Mouse (Mus musculus): ENCODE results near the gene Adrm1. TPM values are rescaled to one million over a fixed set of nuclear protein-coding genes. Genes with fewer than 3 reads are reported as not detected.

The Adrm1 gene
- polyA plus RNA-seq, 1 experiment from 2014 or later = 150 TPM

DNA sequence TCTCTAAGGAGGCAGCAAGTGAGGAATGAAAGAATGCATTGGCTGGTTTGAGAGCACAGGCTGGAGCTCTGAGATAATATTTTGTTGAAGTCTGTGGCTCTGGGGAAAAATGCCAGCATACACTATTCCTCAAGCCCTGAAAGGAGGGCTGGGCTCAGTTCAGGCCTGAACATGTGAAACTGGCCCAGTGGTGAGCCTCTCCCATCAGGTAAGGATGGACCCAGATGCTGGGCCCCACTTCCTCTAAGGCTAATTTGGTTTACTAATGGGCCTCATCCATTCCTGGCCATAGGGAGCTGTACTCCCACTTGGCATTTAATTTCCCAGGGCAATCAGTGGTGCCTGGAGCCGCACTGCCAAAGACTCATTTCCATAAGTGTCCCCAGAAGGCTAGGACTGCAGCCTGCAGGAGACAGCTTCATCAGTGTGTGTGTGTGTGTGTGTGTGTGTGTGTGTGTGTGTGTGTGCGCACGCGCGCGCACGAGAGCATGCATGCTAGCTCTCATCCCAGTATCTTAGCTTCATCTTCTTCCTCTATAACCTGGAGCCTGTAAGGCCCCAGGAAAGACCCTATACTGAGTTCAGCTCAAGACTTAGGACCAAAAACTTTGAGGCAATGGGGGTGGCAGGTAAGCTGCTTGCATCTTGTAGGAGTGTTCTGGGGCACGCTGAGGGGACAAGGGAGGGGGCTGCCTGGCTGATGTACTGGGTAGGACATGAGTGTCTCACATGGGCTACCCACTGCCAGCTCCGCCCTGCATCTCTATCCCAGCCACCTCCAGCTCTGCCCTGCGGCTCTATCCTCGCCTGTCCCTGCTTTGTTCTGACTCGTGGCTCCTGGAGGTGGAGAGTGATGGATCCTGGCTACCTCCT, 34.0 kb downstream of the Adrm1 start:
- no peak for ATAC-seq (ENCODE audit: extremely low read depth, insufficient number of reproducible peaks, low FRiP score, low TSS enrichment)

DNA sequence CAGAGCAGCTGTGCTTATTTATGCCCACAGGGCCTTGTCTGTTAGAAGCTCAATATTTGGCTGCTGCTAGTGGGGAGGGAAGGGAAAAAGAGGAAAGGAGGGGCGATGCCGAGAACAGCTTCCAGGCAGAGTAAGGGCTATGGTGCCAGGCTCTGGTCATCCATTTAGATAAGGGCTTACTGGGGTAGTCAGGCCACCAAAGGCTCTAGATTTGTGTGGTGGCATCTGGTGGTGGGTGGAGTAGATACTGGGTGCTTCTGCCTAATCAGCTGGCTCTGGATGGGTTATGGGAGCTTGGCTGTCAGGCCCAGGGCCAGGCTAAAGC, 34.6 kb downstream of the Adrm1 start:
- H3K27ac ChIP-seq (replicated peaks) = no peak overlapping the region
- peaks cover 33% of the 10 kb centered on the region for H3K36me3 ChIP-seq
- 82% methylated on average over 2 of the region's 2 CpGs for WGBS
- H3K4me3 ChIP-seq = no peak overlapping the region
- no peaks in the 10 kb centered on the region for H3K9me3 ChIP-seq
- H3K27me3 ChIP-seq (replicated peaks) = no peaks in the 10 kb centered on the region
- H3K4me1 ChIP-seq = peaks cover 14% of the 10 kb centered on the region; the same call in 1 of the 2 replicates
- no peak overlapping the region for H3K9ac ChIP-seq
- ATAC-seq (ENCODE audit: extremely low read depth, insufficient number of reproducible peaks, low FRiP score, low TSS enrichment) = no peak
- H3K4me2 ChIP-seq = no peak overlapping the region

More for the DNA sequence above, 34.0 kb downstream of the Adrm1 start:
- peaks cover 36% of the 10 kb centered on the region for H3K36me3 ChIP-seq
- H3K27me3 ChIP-seq (replicated peaks) = no peaks in the 10 kb centered on the region
- H3K4me2 ChIP-seq = no peak overlapping the region
- peaks cover 14% of the 10 kb centered on the region; the same call in 1 of the 2 replicates for H3K4me1 ChIP-seq
- H3K4me3 ChIP-seq = no peak overlapping the region
- H3K9me3 ChIP-seq = no peaks in the 10 kb centered on the region
- WGBS = 79% methylated on average over 12 of the region's 12 CpGs
- no peak overlapping the region for H3K9ac ChIP-seq
- H3K27ac ChIP-seq (replicated peaks) = no peak overlapping the region

DNA sequence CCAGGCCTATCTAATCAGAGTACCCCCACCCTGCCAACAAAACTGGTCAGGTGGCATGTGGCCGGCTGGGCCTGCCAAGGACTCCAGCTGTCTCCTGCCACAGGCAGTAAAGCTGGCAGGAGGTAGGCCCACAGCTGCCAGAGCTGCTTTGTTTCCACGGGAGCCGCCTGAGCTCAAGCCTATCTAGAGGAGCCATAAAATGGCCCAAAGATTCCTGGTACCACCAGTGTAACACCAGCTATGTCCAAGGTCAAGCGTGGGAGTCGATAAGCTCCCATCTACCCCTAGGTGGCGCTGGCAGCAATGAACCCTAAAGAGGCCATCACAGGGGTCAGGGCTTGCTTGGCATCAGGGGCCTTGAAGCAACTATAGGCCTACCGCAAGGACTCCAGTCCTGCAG, 36.6 kb downstream of the Adrm1 start:
- peaks cover 3% of the 10 kb centered on the region for H3K9me3 ChIP-seq
- no peak overlapping the region for H3K4me3 ChIP-seq
- no peak for ATAC-seq (ENCODE audit: extremely low read depth, insufficient number of reproducible peaks, low FRiP score, low TSS enrichment)
- no peak overlapping the region for H3K4me2 ChIP-seq
- 0 out of 2 replicates have a peak overlapping the region, but pooled peaks have one; percentile 14 for H3K9ac ChIP-seq
- H3K36me3 ChIP-seq = peaks cover 22% of the 10 kb centered on the region
- H3K27ac ChIP-seq (replicated peaks) = peak overlapping the region; percentile 37; the same call in 1 of the 2 replicates
- WGBS = 59% methylated on average over 7 of the region's 7 CpGs
- no peaks in the 10 kb centered on the region for H3K27me3 ChIP-seq (replicated peaks)
- peaks cover 14% of the 10 kb centered on the region; the same call in 1 of the 2 replicates for H3K4me1 ChIP-seq

DNA sequence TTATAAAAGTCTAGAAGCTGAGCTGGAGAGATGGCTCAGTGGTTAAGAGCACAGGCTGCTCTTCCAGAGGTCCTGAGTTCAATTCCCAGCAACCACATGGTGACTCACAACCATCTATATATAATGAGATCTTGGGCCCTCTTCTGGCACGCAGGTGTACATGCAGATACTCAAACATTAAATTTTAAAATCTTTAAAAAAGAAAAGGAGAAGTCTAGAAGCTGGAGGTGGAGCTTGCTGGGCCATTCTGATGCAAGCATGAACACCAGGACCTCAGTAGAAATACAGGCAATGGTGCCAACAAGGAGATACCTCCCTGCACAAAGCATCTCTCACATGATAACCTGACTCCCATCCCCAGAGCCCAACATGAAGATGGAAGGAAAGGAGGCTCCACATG, 37.7 kb downstream of the Adrm1 start:
- no peak overlapping the region for H3K9ac ChIP-seq
- no peak overlapping the region for H3K4me3 ChIP-seq
- H3K27me3 ChIP-seq (replicated peaks) = no peaks in the 10 kb centered on the region
- no peak overlapping the region for H3K4me2 ChIP-seq
- H3K27ac ChIP-seq (replicated peaks) = no peak overlapping the region
- peaks cover 25% of the 10 kb centered on the region for H3K36me3 ChIP-seq
- H3K4me1 ChIP-seq = peaks cover 14% of the 10 kb centered on the region; the same call in 1 of the 2 replicates
- no peak for ATAC-seq (ENCODE audit: extremely low read depth, insufficient number of reproducible peaks, low FRiP score, low TSS enrichment)
- WGBS = 67% methylated on average over 1 of the region's 1 CpGs
- H3K9me3 ChIP-seq = peaks cover 3% of the 10 kb centered on the region

DNA sequence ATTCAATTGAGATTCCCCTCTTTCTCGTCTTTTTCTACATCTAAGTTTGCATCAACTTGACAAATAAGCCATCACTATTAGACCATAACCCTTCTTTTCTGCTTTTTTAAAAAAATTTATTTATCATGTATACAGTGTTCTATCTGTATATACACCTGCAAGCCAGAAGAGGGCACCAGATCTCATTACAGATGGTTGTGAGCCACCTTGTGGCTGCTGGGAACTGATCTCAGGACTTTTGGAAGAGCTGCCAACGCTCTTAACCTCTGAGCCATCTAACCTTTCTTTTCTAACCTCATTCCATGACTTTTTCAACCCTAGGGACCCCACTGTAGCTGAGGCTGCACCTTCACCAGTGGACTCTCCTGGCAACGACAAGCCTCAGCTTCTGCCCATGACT, 41.0 kb downstream of the Adrm1 start:
- WGBS = 85% methylated on average over 3 of the region's 3 CpGs
- ATAC-seq (ENCODE audit: extremely low read depth, insufficient number of reproducible peaks, low FRiP score, low TSS enrichment) = no peak
- no peak overlapping the region for H3K27ac ChIP-seq (replicated peaks)

DNA sequence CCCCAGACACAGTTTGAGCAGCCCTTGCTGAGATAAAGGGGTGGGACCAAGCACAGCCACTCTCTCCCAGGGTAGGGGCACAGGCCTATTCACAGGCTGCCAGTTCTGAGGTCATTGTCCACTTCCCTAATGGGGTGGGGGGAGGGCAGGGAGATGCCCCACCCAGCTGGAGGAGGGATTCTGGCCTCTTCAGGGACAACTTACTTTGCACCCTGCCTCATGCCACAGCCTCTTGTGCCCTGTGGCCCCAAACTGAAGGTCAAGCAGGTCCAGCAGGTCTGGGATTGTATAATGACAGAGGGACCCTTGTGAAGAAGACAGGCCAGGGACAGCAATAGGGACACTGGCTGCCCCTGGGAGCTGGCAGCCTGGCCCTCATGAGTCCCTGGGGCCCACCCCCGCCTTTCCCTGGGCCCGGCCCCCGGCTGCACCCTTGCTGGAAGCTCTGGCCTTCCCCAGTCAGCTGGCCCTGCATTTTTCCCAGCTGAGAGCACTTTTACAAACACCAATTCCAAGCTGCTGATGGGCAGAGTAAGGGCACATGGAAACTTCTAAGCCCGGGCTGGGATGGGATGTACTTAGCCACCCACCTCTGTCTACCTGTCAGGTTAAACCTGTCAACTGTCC, 43.2 kb downstream of the Adrm1 start:
- H3K4me3 ChIP-seq = no peak overlapping the region
- 37% methylated on average over 4 of the region's 4 CpGs for WGBS
- H3K27me3 ChIP-seq (replicated peaks) = no peaks in the 10 kb centered on the region
- 0 out of 2 replicates have a peak overlapping the region, but pooled peaks have one; percentile 57 for H3K9ac ChIP-seq
- peaks cover 3% of the 10 kb centered on the region for H3K9me3 ChIP-seq
- H3K4me1 ChIP-seq = peaks cover 52% of the 10 kb centered on the region
- peak overlapping the region; percentile 29; the same call in 1 of the 2 replicates for H3K4me2 ChIP-seq
- ATAC-seq (ENCODE audit: extremely low read depth, insufficient number of reproducible peaks, low FRiP score, low TSS enrichment) = no peak
- peak overlapping the region; percentile 79 for H3K27ac ChIP-seq (replicated peaks)
- peaks cover 7% of the 10 kb centered on the region for H3K36me3 ChIP-seq

More for the DNA sequence above, 41.0 kb downstream of the Adrm1 start:
- no peak overlapping the region for H3K4me2 ChIP-seq
- no peak overlapping the region for H3K9ac ChIP-seq
- peaks cover 8% of the 10 kb centered on the region for H3K36me3 ChIP-seq
- H3K4me3 ChIP-seq = no peak overlapping the region
- H3K27me3 ChIP-seq (replicated peaks) = no peaks in the 10 kb centered on the region
- peaks cover 38% of the 10 kb centered on the region for H3K4me1 ChIP-seq
- peaks cover 3% of the 10 kb centered on the region for H3K9me3 ChIP-seq

DNA sequence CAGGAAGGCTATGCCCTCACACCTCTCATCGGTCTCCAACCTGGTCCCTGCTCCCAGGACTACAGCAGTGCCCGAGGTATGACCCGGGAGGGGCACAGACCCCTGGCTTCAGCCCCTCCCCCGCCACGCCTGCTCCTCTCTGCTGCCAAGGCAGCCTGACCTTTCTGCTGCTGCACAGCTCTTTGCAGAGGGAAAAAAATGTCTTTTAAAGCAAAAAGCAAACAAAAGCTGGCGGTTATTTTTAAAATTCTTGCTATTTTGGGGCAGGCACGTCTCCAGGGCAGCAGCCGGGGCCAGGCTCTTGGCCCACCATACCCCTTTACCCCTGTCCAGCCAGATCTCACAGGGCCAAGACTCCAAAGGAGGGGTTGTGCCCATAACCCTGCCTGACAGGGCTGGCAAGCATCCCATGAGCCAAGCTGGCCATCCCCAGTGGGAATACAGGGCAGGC, 43.8 kb downstream of the Adrm1 start:
- Histone ChIP-seq H3K4me1 (peaks cover 57% of the 10 kb centered on the region), H3K4me3 (no peak overlapping the region), H3K27ac (replicated peaks) (peak overlapping the region; percentile 79), H3K9me3 (peaks cover 3% of the 10 kb centered on the region), H3K4me2 (peak overlapping the region; percentile 29; the same call in 1 of the 2 replicates), H3K9ac (peak overlapping the region; percentile 57; the same call in 1 of the 2 replicates), H3K36me3 (peaks cover 7% of the 10 kb centered on the region), H3K27me3 (replicated peaks) (no peaks in the 10 kb centered on the region)
- WGBS = 52% methylated on average over 8 of the region's 8 CpGs
- no peak for ATAC-seq (ENCODE audit: extremely low read depth, insufficient number of reproducible peaks, low FRiP score, low TSS enrichment)

DNA sequence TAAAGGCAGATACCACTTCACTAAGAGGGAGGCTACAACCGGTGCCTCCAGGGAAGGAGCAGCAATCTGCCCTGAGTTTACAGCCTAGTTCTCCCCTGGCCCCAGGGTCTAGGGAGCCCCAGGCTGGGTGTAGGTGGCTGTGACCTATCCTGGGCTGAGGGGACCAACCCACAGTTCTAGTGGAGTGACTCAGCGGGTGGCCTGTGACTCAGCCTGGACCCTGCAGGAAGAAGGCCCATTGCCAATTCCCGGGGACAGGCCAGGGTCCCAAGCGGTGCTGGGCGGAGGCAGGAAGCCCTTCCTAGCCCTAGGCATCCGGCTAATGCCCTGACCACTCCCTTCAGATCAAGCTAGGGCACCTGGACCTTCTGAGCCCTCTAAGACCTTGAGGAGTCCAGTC, 44.7 kb downstream of the Adrm1 start:
- H3K9ac ChIP-seq = peak overlapping the region; percentile 57; the same call in 1 of the 2 replicates
- peak overlapping the region; percentile 79 for H3K27ac ChIP-seq (replicated peaks)
- WGBS = 70% methylated on average over 6 of the region's 6 CpGs
- H3K27me3 ChIP-seq (replicated peaks) = no peaks in the 10 kb centered on the region
- H3K4me3 ChIP-seq = no peak overlapping the region
- no peak overlapping the region for H3K4me2 ChIP-seq
- peaks cover 62% of the 10 kb centered on the region for H3K4me1 ChIP-seq
- ATAC-seq (ENCODE audit: extremely low read depth, insufficient number of reproducible peaks, low FRiP score, low TSS enrichment) = no peak
- H3K36me3 ChIP-seq = peaks cover 9% of the 10 kb centered on the region
- peaks cover 3% of the 10 kb centered on the region for H3K9me3 ChIP-seq

DNA sequence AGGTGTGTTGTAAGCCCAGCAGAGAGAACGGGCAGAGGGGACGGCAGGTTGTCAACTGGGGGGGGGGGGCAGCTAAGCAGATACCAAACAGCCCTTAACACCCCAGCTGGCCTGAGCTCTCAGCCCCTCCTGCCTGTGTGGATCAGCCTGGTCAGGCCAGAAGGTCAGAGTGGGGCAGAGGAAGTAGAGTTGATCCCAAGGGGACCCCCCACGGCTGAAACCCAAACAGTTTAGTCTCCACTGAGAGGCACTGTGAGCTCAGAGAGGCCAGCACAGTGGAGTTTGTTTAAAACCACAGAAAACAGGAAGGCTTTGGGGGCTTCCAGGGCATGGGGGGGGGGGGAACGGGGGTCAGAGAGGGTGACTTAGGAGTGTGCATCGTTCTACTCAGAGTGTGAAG, 45.6 kb downstream of the Adrm1 start:
- 0 out of 2 replicates have a peak overlapping the region, but pooled peaks have one; percentile 3 for H3K27ac ChIP-seq (replicated peaks)
- peaks cover 68% of the 10 kb centered on the region for H3K4me1 ChIP-seq
- no peak overlapping the region for H3K4me2 ChIP-seq
- ATAC-seq (ENCODE audit: extremely low read depth, insufficient number of reproducible peaks, low FRiP score, low TSS enrichment) = no peak
- peaks cover 3% of the 10 kb centered on the region for H3K9me3 ChIP-seq
- H3K27me3 ChIP-seq (replicated peaks) = no peaks in the 10 kb centered on the region
- H3K9ac ChIP-seq = no peak overlapping the region
- no peak overlapping the region for H3K4me3 ChIP-seq
- WGBS = 51% methylated on average over 5 of the region's 5 CpGs
- peaks cover 11% of the 10 kb centered on the region for H3K36me3 ChIP-seq

DNA sequence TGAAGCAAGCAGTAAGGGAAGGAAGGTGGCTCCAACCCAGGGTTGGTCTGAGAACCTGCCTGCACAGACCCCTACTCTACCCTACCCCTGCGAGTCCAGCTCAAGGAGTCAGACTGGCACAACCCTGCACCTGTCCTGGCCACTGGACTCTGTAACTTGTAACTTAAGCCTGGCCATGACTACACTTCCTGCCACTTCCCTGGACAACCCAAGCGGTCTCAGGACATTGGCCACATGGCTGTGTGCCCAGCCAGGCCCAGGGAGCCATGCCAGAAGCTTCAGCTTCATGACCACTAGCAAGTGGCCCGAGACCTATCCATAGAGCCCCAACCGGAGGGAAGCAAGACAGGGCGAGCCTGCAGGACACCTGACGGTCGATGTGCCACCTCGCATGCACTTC, 46.3 kb downstream of the Adrm1 start:
- Histone ChIP-seq H3K9ac (0 out of 2 replicates have a peak overlapping the region, but pooled peaks have one; percentile 24), H3K27me3 (replicated peaks) (no peaks in the 10 kb centered on the region), H3K36me3 (peaks cover 8% of the 10 kb centered on the region; the same call in 1 of the 2 replicates), H3K4me2 (no peak overlapping the region), H3K27ac (replicated peaks) (0 out of 2 replicates have a peak overlapping the region, but pooled peaks have one; percentile 3), H3K9me3 (no peaks in the 10 kb centered on the region), H3K4me1 (peaks cover 74% of the 10 kb centered on the region), H3K4me3 (no peak overlapping the region)
- 74% methylated on average over 8 of the region's 8 CpGs for WGBS
- no peak for ATAC-seq (ENCODE audit: extremely low read depth, insufficient number of reproducible peaks, low FRiP score, low TSS enrichment)

DNA sequence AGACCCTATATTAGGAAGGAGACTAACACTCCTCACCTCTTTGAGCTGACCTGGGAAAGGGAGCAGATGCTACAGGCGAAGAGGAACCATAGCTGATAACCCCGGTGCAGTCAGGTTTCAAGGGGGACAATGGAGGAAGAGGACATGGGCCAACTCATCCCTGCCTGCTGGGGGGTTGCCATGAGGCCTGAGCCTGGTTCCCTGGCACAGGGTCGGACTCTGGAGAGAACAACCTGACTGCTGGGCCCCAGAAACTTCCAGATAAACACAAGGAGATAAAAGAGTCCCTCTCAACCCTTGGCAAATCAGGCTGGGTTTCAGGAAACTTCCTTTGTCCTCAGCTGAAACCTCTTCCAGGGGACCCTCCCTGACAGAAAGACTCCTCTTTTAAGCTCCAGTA, 47.0 kb downstream of the Adrm1 start:
- peaks cover 6% of the 10 kb centered on the region; the same call in 1 of the 2 replicates for H3K36me3 ChIP-seq
- no peak overlapping the region for H3K4me3 ChIP-seq
- no peak overlapping the region for H3K4me2 ChIP-seq
- no peak for ATAC-seq (ENCODE audit: extremely low read depth, insufficient number of reproducible peaks, low FRiP score, low TSS enrichment)
- WGBS = 39% methylated on average over 3 of the region's 3 CpGs
- H3K9ac ChIP-seq = peak overlapping the region; percentile 24
- H3K4me1 ChIP-seq = peaks cover 81% of the 10 kb centered on the region
- peaks cover 4% of the 10 kb centered on the region; the same call in 1 of the 2 replicates for H3K27me3 ChIP-seq (replicated peaks)
- peak overlapping the region; percentile 55 for H3K27ac ChIP-seq (replicated peaks)
- H3K9me3 ChIP-seq = no peaks in the 10 kb centered on the region
